Mouse (Mus musculus): Measurements from ENCODE around the gene Zfp229. TPM values are rescaled to one million over a fixed set of nuclear protein-coding genes. Genes with fewer than 3 reads are reported as not detected.

Gene Zfp229
- total and polyA plus RNA-seq, 3 experiments: 2.3 to 2.6 TPM; not detected in 1

GRCm38 (mm10) chr17:21696073-21696472 is 34.5 kb upstream of the Zfp229 start:
- peak in 1 of 2 experiments; percentile 20; a peak in 1 of 4 replicates for TF ChIP-seq EP300 (IDR thresholded peaks at IDR 0.05; ENCODE audit: low read depth in 1 of 2, low read length in 2 of 2)
- TF ChIP-seq MYB (IDR thresholded peaks at IDR 0.05; ENCODE audit: low read depth, low read length): no peak
- Histone ChIP-seq H3K36me3 (ENCODE audit: control insufficient read depth in 1 of 2, insufficient read depth in 2 of 2, low read length in 2 of 2) (0 out of 4 replicates have a peak, but pooled peaks cover 0 to 2% of the 10 kb centered on the region in 2 experiments), H3K27ac (ENCODE audit: control insufficient read depth, low read depth, low read length) (no peak overlapping the region), H3K27me3 (ENCODE audit: control insufficient read depth in 1 of 2, insufficient read depth in 2 of 2, low read length in 2 of 2) (no peaks in the 10 kb centered on the region), H3K9me3 (replicated peaks; ENCODE audit: insufficient read depth, low read length) (no peaks in the 10 kb centered on the region), H3K4me1 (ENCODE audit: control insufficient read depth in 1 of 2, insufficient read depth in 2 of 2, low read length in 2 of 2) (peaks cover 0 to 3% of the 10 kb centered on the region in 2 experiments; a peak in 1 of 4 replicates), H3K4me3 (ENCODE audit: control insufficient read depth in 1 of 2, insufficient read depth in 1 of 2, low read depth in 2 of 2, low read length in 2 of 2) (no peak overlapping the region), H3K79me2 (ENCODE audit: control insufficient read depth, insufficient read depth, low read length, poor library complexity) (no peaks in the 10 kb centered on the region; the same call in 1 of the 2 replicates), H3K9ac (ENCODE audit: control insufficient read depth, low read depth, low read length, poor library complexity, severe bottlenecking) (no peak overlapping the region)
- DNase-seq (ENCODE audit: low read depth, low spot score): peak; percentile 16

- H3K4me3 ChIP-seq (ENCODE audit: control insufficient read depth in 1 of 2, insufficient read depth in 1 of 2, low read depth in 2 of 2, low read length in 2 of 2): peak overlapping the region; percentile 29 to 37
- H3K79me2 ChIP-seq (ENCODE audit: control insufficient read depth, insufficient read depth, low read length, poor library complexity): no peaks in the 10 kb centered on the region; the same call in 1 of the 2 replicates
- no peaks in the 10 kb centered on the region for H3K27me3 ChIP-seq (ENCODE audit: control insufficient read depth in 1 of 2, insufficient read depth in 2 of 2, low read length in 2 of 2)
- peak overlapping the region; percentile 50 for H3K9ac ChIP-seq (ENCODE audit: control insufficient read depth, low read depth, low read length, poor library complexity, severe bottlenecking)
- no peak for TF ChIP-seq SMC3 (IDR thresholded peaks at IDR 0.05; ENCODE audit: low read depth, low read length)
- no peak for TF ChIP-seq KAT2A (conservative IDR thresholded peaks at IDR 0.05; ENCODE audit: low read depth, low read length)
- peak; percentile 53 for TF ChIP-seq TBP (IDR thresholded peaks at IDR 0.05; ENCODE audit: low read depth, low read length)
- TF ChIP-seq RCOR1 (IDR thresholded peaks at IDR 0.05; ENCODE audit: low read depth, low read length): peak; percentile 21; the same call in 1 of the 2 replicates
- no peak for TF ChIP-seq JUND (IDR thresholded peaks at IDR 0.05; ENCODE audit: low read depth, low read length)
- peak; percentile 67; the same call in 1 of the 2 replicates for TF ChIP-seq MAX (IDR thresholded peaks at IDR 0.05; ENCODE audit: low read length)
- TF ChIP-seq ZC3H11A (IDR thresholded peaks at IDR 0.05; ENCODE audit: low read depth, low read length): no peak
- TF ChIP-seq MYC (IDR thresholded peaks at IDR 0.05; ENCODE audit: low read depth, low read length): peak; percentile 82
- TF ChIP-seq MAZ (IDR thresholded peaks at IDR 0.05; ENCODE audit: low read depth, low read length): peak; percentile 57
- peak; percentile 90 for TF ChIP-seq TCF12 (IDR thresholded peaks at IDR 0.05; ENCODE audit: low read depth, low read length)
- no peak for TF ChIP-seq GABPA (IDR thresholded peaks at IDR 0.05; ENCODE audit: low read depth, low read length)
- TF ChIP-seq MYB (IDR thresholded peaks at IDR 0.05; ENCODE audit: low read depth, low read length): 0 out of 2 replicates have a peak, but pooled peaks have one; percentile 15
- TF ChIP-seq POLR2A (IDR thresholded peaks at IDR 0.05; ENCODE audit: control insufficient read depth in 1 of 2, insufficient read depth in 1 of 2, low read depth in 1 of 2, low read length in 2 of 2, poor library complexity in 1 of 2): no peak
- peak; percentile 59 for TF ChIP-seq MXI1 (IDR thresholded peaks at IDR 0.05; ENCODE audit: low read depth, low read length)
- TF ChIP-seq ETS1 (IDR thresholded peaks at IDR 0.05; ENCODE audit: low read depth, low read length): peak; percentile 59; the same call in 1 of the 2 replicates
- peak; percentile 76 to 89 for TF ChIP-seq EP300 (IDR thresholded peaks at IDR 0.05; ENCODE audit: low read depth in 1 of 2, low read length in 2 of 2)
- TF ChIP-seq NELFE (IDR thresholded peaks at IDR 0.05; ENCODE audit: low read depth, low read length): no peak
- TF ChIP-seq USF1 (IDR thresholded peaks at IDR 0.05; ENCODE audit: low read depth, low read length): peak; percentile 44; the same call in 1 of the 2 replicates
- TF ChIP-seq GATA1 (IDR thresholded peaks at IDR 0.05; ENCODE audit: low read depth, low read length): peak; percentile 65; the same call in 1 of the 2 replicates
- TF ChIP-seq TAL1 (IDR thresholded peaks at IDR 0.05; ENCODE audit: low read length): peak; percentile 92
- TF ChIP-seq SIN3A (IDR thresholded peaks at IDR 0.05; ENCODE audit: low read length): peak; percentile 38
- no peak for TF ChIP-seq ELF1 (IDR thresholded peaks at IDR 0.05; ENCODE audit: low read depth, low read length)
- H3K36me3 ChIP-seq (ENCODE audit: control insufficient read depth in 1 of 2, insufficient read depth in 2 of 2, low read length in 2 of 2): peaks cover 0 to 23% of the 10 kb centered on the region in 2 experiments; a peak in 2 of 4 replicates
- H3K27ac ChIP-seq (ENCODE audit: control insufficient read depth, low read depth, low read length): peak overlapping the region; percentile 70
- peak; percentile 79 for DNase-seq (ENCODE audit: low read depth, low spot score)
- H3K9me3 ChIP-seq (replicated peaks; ENCODE audit: insufficient read depth, low read length): no peaks in the 10 kb centered on the region
- H3K4me1 ChIP-seq (ENCODE audit: control insufficient read depth in 1 of 2, insufficient read depth in 2 of 2, low read length in 2 of 2): peaks cover 5 to 7% of the 10 kb centered on the region in 2 experiments
Measured at GRCm38 (mm10) chr17:21702281-21703240, 28.0 kb upstream of the Zfp229 start.

All from MEL (cell line).